Mouse (Mus musculus) left cerebral cortex, adult 2 months (tissue): ENCODE results near the gene Draxin. TPM values are rescaled to one million over a fixed set of nuclear protein-coding genes. Genes with fewer than 3 reads are reported as not detected.
"Not testable (repeated sequence)": the region's sequence is repeated elsewhere in the genome, so short reads cannot be mapped to it uniquely, and the experiment has no call there.

ENCODE experiments used
- DNase-seq, 2 experiments: peaks; one replicate each; pipeline ENCODE4 v3.0.0; 2021 to 2022; ENCODE audit warnings: low spot score in 2 of 2, mixed read lengths in 1 of 2; ENCODE audit errors: extremely low spot score in 1 of 2
- H3K27ac ChIP-seq: fragments of 200-600 bp; 2 replicates; pipeline ENCODE4 v1.8.1; 2022
- H3K4me3 ChIP-seq: fragments of 200-600 bp; 2 replicates; pipeline ENCODE4 v1.8.1; 2022
- CTCF ChIP-seq: fragments of 200-600 bp; IDR thresholded peaks from 2 replicates; pipeline ENCODE4 v1.8.1; 2022; ENCODE audit warnings: antibody characterized with exemption, mild to moderate bottlenecking, moderate library complexity
- intact Hi-C: fragments of 180-260 bp; cut with DNase I; formaldehyde crosslinking; loops from one replicate; pipeline ENCODE4 v1.15.1; 2025
- microRNA-seq, 2 experiments: library from miRNA; unstranded; fragments of <30 nt; microRNA quantifications; one replicate each; pipeline ENCODE4 v1.2.0; 2021
- total RNA-seq, 2 experiments: library from RNA; stranded (reverse); gene quantifications; 2 replicates each; pipeline ENCODE4 v1.2.3; 2021

Draxin gene
- total RNA-seq, 2 experiments from 2014 or later, result 0.20 to 0.30 TPM

- TF ChIP-seq CTCF, result peak; percentile 30
- intact Hi-C loops, result no loop called here
- H3K27ac ChIP-seq, result 0 out of 2 replicates have a peak overlapping the region, but pooled peaks have one; percentile 6
- no peak for DNase-seq
- no peak overlapping the region for H3K4me3 ChIP-seq
These were observed 72.8 kb downstream of the Draxin start for GRCm38 (mm10) chr4:148057661-148058209.

GRCm38 (mm10) chr4:148056801-148057200 lies 73.7 kb downstream of the Draxin start:
- Histone ChIP-seq H3K27ac (no peak overlapping the region), H3K4me3 (no peak overlapping the region)
- no peak for TF ChIP-seq CTCF
- DNase-seq, result no peak
- intact Hi-C loops, result no loop called here

GRCm38 (mm10) chr4:148056246-148056645 lies 74.3 kb downstream of the Draxin start:
- intact Hi-C loops, result no loop called here
- Histone ChIP-seq H3K4me3 (no peak overlapping the region), H3K27ac (no peak overlapping the region)
- no peak for TF ChIP-seq CTCF
- DNase-seq, result no peak

- DNase-seq, result no peak
- H3K4me3 ChIP-seq, result no peak overlapping the region
- no peak for TF ChIP-seq CTCF
- 0 out of 2 replicates have a peak overlapping the region, but pooled peaks have one; percentile 3 for H3K27ac ChIP-seq
- intact Hi-C loops, result no loop called here
These were observed 75.4 kb downstream of the Draxin start for GRCm38 (mm10) chr4:148054961-148055695.

- TF ChIP-seq CTCF, result no peak
- intact Hi-C loops, result loop anchor here (1.0 kb wide), 1 partner anchor 14 kb away; the partner anchor contains the start of gene Mthfr
- Histone ChIP-seq H3K27ac (peak overlapping the region; percentile 85), H3K4me3 (no peak overlapping the region)
- DNase-seq, result peak; percentile 42 to 77
These were observed 77.0 kb downstream of the Draxin start for GRCm38 (mm10) chr4:148053417-148053920.

- Histone ChIP-seq H3K4me3 (no peak overlapping the region), H3K27ac (peak overlapping the region; percentile 85)
- no peak for TF ChIP-seq CTCF
- intact Hi-C loops, result loop anchor here (1.0 kb wide), 1 partner anchor 14 kb away; the partner anchor contains the start of gene Mthfr
- DNase-seq, result no peak
These were observed 77.5 kb downstream of the Draxin start for GRCm38 (mm10) chr4:148052976-148053375.

- H3K4me3 ChIP-seq, result no peak overlapping the region
- DNase-seq, result no peak
- TF ChIP-seq CTCF, result no peak
- no peak overlapping the region; the same call in 1 of the 2 replicates for H3K27ac ChIP-seq
- intact Hi-C loops, result no loop called here
These were observed 78.6 kb downstream of the Draxin start for GRCm38 (mm10) chr4:148051886-148052285.

- intact Hi-C loops, result no loop called here
These were observed 79.3 kb downstream of the Draxin start for GRCm38 (mm10) chr4:148051046-148051776.

GRCm38 (mm10) chr4:148050396-148050914 lies 80.0 kb downstream of the Draxin start:
- H3K4me3 ChIP-seq, DNase-seq, intact Hi-C loops, H3K27ac ChIP-seq: not testable (repeated sequence)

More at GRCm38 (mm10) chr4:148051046-148051776, 79.3 kb downstream of the Draxin start:
- no peak overlapping the region for H3K4me3 ChIP-seq
- DNase-seq, result no peak
- TF ChIP-seq CTCF, result no peak
- H3K27ac ChIP-seq, result no peak overlapping the region

Small RNA genes within 50 kb of the gene (microRNA-seq; reads per million reads assigned to microRNA genes)
- gene Mir7022, result 0 to 0.24 reads per million in 2 experiments

Other genes starting within 250 kb of the Draxin start
- gene Mfn2, start 226.0 kb downstream of the Draxin start, total RNA-seq, result 100 to 1,000 TPM; 181 to 199 TPM
- 10 to 100 TPM; 14.2 to 14.4 TPM for gene Plod1, start 193.9 kb downstream of the Draxin start, total RNA-seq
- gene 2510039O18Rik, start 189.8 kb downstream of the Draxin start, total RNA-seq, result 10 to 100 TPM; 28.9 to 31.2 TPM
- gene Nppb, start 144.9 kb downstream of the Draxin start, total RNA-seq, result not detected
- not detected for gene Nppa, start 130.0 kb downstream of the Draxin start, total RNA-seq
- gene Clcn6, start 91.9 kb downstream of the Draxin start, total RNA-seq, result 10 to 100 TPM; 81.4 to 84.4 TPM
- 10 to 100 TPM; 30.7 to 32.0 TPM for gene Mthfr, start 91.6 kb downstream of the Draxin start, total RNA-seq
- 10 to 100 TPM in 1 of 2 experiments, 1 to 10 TPM in 1; 6.6 to 10.2 TPM for gene Agtrap, start 42.7 kb downstream of the Draxin start, total RNA-seq
- gene Mad2l2, start 314 bp downstream of the Draxin start, total RNA-seq, result 10 to 100 TPM; 14.2 to 16.1 TPM
- 10 to 100 TPM; 28.9 to 30.2 TPM for gene Fbxo6, start 21.4 kb upstream of the Draxin start, total RNA-seq
- gene Fbxo44, start 29.8 kb upstream of the Draxin start, total RNA-seq, result 100 to 1,000 TPM; 140 to 156 TPM
- 100 to 1,000 TPM; 101 to 107 TPM for gene Fbxo2, start 29.9 kb upstream of the Draxin start, total RNA-seq
- 10 to 100 TPM; 32.2 to 34.3 TPM for gene Disp3, start 157.3 kb upstream of the Draxin start, total RNA-seq